Mouse (Mus musculus) NIH3T3 (cell line): Measurements from ENCODE around the gene Nos3.

Experiments used
- DNase-seq: peaks from one replicate; pipeline ENCODE4 v3.0.0-alpha.2; 2012; ENCODE audit warnings: low read depth

Nos3 gene

DNA sequence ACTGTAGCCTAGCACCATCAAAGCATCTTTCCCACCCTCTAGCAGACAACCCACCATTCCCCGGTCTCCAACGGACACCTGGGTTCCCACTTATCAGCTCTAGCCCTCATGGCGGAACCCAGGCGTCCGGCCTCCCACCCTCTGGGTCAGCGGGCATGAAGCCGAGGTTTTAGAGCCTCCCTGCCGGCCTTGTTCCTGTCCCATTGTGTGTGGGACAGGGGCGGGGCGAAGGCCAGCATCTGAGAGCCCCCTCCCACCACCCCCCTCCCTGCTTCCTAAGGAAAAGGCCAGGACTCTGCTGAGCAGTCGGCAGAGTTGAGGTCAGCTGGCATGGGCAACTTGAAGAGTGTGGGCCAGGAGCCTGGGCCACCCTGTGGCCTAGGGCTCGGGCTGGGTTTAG, at the start of gene Nos3:
Gene Nos3 (plus strand): TSS at position 303 of the 400 bp plus-strand sequence.
- DNase-seq = no peak

DNA sequence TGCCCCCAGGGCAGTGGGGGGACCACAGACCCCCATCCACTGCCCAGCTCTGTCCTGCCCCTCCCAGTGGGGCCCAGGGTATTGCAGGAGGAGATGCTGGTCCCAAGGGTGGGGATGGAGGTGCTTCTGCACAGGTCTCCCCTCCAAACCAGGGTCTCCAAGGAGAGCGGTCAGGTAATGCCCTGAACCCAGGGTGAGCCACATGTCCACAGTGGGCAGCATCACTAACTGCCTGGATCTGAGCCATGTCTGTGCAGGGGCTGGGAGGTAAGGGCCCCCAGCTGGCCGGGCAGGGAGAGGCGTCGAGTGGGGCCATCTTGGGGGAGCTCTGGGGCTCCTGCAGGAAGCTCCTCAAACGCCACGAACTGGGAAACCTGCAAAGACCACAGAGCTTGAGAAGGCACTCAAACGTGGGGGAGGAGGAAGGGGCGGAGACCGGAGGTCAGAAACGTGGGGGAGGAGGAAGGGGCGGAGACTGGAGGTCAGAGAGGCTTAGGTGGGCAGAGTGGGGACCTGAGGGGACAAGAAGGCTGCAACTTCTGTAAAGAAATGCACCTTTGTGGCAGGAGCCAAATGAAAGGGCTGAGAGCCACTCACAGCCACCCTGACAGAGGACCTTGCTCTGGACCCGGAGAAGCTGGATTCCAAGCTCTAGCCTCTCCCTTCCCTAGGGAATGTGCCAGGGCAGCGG, 44.7 kb upstream of the Nos3 start:
- peak; percentile 74 for DNase-seq

DNA sequence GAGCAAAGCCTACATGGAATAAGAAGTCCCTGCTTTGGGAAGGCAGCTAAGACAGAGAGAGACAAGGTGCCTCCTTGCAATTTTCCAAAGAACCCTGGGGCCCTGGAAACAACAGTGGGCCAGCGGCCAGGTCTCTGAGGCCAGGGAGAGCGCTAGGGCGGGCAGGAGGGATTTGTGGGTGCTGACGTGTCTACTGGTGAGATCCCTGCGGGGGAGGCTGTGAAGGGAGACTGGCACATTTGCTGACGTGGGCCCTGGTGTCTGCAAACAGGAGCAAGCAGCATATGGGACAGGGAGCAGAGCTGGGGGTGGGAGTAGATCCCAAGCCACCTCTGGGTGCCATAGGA, 44.2 kb upstream of the Nos3 start:
- peak; percentile 92 for DNase-seq

DNA sequence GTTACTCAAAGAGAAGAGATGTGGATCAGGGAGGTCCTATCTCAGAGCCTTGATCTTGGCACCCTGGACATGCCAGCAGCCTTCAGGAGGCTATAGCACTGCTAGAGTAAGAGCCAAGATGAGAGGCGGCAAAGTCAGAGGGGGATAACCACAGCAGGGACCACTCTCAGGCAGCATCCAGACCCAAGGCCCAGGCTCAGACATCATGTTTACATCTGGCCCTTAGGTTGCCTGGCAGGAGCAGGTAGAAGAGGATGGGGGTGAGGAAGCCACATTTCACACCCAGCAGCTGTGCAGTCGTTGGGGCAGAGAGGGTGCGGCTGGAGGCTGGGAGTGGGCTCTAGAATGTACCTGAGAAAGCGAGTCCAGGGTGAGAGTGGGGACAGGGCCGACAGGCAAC, 43.7 kb upstream of the Nos3 start:
- DNase-seq = no peak

DNA sequence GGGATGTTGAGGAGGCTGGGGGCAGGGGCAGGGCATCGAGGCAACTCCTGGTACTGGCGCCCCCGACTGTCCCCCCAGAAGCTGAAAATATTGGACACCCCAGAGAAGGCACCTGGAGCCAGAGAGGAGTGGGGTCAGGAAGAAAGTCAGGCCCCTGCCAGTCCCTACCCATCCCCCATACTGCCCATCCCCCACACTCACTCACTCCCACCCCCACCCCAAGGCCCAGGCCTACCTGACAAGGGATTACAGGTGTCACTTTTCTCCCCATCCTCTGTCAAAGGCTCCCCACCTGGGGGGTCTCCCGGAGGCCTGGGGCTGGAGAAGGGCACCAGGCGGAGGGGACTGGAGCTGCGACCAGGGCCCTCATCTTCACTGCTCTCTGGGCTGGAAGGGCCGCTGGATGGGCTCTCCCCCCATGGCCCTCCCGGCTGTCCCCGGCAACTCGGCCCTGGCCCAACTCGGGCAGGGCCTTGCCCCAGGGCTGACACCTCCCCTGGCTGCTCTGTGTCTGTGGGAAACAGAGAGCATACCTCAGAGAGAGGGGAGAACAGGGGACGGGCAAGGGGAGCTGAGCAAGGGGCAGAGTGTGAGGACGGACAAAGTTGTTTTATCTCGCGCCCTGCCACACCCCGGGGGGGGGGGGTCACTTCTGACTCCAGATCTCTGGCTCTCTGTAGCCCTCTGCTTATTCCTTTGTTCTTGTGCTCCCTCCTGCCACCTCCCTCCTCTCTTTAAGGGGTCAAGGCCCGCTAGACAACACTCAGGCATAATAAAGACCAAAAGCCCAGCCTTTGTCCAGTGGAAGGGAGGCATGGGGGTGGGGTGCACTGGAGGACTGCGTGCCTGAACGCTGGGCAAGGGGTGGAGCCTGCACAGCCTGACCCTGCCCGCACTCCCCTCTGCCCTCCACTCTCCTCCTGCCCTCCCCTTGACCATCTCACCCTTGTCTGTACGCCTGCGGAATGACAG, 42.6 kb upstream of the Nos3 start:
- DNase-seq = no peak

DNA sequence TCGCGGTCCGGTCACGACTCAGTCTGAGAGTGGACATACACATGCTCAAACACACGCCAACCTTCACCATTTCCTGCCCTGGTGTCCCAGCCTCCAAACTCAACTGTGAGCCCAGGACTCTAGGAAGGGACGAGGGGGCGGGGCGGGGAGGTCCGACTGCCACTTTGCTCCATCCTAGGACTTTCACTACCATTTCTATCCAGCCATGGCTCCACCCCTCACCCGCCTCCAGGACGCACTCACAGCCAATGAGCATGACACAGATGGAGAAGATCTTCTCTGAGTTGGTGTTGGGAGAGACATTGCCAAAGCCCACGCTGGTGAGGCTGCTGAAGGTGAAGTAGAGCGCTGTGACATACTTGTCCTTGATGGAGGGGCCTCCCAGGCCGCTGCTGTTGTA, 39.4 kb upstream of the Nos3 start:
- DNase-seq = no peak

DNA sequence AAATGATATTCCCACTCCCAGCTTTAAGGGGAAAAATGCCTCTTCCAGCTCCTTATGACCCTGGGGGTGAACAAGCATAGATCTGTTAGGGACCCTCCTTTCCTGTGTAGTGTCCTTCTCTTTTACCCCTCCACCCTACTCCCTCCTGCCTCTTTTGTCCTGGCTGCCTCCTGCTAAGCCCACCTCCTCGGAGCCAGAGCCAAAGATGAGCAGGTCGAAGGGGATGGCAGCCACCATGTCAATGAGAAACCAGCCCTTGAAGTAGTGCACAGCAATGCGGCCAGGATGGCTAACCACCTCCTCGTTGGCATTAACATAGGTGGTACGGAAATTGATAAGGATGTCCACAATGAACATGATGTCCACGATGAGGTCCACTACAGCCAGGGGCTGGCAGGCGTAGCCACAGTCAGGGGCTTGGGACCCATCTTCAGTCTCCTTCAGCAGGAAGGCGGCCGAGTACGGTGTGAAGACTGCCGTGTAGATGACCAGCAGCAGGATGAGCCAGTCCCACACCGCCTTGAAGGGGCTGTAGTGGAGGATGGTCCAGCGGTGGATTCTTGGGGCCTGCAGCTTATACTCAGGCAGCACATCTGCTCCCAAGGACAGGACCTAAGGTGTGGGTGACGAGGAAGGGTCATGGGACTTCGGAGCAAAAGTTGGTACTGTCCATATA, 38.3 kb upstream of the Nos3 start:
- no peak for DNase-seq

DNA sequence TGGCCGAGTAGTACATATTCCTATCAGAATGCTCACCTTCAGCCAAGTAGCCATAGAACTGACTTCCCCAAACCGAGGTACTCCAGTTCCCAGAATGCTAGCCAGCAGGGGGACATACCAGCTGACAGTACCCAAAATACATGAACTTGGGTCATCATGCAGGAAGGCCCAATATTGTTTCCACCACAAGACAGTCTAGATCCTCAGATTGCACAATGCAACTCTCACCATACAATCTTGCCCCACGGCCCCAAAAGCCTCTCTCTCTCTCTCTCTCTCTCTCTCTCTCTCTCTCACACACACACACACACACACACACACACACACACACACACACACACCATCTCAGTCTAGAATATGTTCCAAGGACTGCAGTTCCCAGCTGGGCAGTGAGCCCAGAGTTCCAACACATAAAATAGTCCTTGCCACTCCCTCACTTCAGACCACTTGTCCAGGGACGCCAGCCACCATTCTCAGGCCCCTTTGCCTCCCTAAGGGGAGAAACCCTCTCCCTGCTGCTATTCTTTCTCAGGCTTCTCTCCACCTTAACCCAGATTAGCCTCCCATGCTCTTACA, 37.7 kb upstream of the Nos3 start:
- peak; percentile 71 for DNase-seq

DNA sequence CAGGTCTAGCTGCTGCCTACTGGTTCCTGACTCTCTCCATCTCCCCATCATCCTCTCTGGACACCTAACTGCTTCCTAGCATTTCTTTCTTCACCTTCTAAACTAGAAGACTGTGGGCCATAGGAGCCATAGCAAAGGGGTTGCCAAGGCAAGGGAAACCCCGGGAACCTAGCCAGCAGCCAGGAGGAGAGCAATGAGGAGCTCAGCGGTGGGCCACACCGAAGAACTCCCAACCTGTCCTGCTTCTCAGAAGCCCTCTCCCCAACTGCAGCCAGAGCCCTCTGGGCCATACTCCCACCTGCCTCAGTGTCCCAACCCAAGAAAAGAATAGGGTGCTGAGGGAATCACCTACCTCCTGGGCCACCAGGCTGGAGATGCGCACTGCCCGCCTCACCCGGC, 35.8 kb upstream of the Nos3 start:
- DNase-seq = peak; percentile 37

DNA sequence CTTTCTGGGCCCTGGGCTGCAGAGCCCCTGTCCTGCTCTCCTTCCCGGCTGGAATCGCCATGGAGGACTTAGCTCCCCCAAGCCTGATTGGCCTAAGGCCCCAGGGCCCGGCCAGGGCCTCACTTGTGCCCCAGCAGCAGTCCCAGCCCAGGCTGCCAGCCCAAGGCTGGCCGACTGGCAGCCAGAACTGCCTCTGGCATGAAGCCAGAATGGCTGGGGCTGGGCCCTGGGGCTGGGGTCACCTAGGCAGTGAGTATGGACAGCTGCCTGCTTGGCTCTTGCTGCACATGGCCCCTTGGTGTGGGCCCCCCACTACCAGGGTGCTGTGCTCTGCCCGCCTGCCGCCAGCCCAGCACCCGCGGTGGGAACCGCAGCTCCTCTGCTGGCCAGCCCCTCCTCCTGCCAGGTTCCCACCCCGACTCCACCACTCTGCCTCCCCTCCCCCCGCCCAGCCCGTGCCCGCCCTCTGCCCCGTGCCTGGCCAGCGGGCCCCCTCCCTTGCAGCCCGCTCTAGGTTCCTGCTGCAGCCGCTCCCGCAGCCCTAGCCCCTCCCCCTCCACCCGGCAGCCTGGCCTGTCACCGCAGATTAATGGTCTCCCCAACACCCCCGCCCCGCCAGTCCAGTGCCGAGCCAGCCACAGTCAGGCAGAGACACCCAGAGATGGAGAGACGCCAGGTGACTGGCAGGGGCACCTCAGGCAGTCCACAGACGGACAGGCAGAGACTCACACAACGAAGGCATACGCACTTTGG, 35.2 kb upstream of the Nos3 start:
- DNase-seq = peak; percentile 32

DNA sequence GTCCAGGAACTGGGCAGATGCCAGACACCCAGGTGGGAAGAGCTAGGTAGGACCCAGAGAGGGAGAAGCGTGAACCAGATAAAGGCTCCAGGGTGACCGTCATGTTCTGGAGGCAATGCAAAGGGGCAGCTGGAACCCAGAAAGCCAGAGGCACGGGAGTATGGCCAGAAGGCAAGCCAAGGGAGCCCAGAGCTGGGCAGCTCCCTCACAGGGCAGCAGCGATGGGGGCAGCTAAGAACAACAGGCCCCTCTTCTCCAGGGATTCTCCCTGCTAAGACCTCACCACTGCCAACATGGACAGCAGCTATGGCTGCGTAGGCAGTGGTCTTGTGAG, 34.7 kb upstream of the Nos3 start:
- no peak for DNase-seq

DNA sequence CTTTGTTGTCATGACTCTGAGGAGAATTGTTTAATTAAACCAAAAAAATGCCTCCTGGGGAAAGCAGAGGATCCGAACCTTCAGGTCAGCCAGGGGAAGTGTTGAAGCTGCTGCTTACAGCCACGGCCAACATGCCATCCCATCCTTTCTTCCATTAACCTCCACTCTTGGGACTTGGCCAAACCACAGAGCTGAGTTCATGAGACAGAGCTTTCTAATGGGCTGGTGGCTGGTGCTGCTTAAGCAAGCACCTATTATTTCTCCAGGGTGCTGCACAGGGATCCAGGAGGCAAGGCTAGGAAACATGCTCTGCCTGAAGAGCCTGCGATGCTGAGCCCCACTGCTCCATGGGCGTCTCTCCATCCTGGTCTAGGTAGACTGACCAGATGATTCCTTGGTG, 32.2 kb upstream of the Nos3 start:
- DNase-seq = peak; percentile 89

DNA sequence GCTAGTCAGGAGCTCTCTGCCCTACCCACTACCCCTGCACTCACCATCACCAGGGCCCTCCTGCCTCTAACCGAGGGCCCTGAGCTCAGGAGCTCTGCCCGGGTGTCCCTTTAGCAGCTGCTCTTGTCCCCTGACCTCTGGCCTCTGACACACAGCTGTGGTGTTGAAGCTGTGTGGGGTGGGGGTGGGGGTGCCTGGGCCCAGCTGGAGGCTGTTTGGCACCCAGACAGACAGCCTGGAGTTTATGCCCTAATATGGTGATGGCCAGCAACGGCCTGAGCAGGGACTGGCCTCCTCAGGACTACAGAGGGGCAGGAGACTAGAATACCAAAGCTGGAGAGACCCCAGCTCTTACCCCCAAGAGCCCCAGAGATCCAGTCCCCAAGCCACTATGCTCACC, 29.9 kb upstream of the Nos3 start:
- DNase-seq = peak; percentile 78

DNA sequence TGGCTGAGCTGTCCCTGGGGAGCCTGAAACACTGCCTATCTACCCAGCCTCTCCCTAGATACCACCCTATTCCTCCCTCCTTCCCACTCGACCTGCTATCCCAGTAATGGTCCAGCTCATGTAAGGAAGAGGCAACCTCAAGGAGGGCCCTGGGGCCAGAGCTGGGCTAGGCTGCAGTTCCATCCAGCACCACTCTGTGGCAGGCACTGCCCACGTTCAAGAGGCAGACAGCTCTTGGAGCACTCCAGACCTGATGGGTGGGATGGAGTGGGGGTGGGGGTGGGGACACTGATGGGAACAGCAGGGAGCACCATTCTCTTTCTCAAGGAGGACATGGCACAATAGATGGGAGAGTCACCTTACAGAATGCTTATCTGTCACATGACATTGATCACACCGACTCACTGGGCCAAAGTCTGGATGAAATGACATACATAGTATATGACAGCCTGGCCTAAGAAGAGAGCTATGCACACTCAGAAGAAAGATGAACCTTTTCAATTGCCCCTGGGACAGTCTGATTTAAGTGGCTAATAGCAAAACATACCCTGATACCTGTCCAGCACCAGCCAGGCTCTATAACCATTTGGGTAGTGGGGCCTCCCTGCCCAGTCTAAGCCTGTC, 28.6 kb upstream of the Nos3 start:
- peak; percentile 81 for DNase-seq

DNA sequence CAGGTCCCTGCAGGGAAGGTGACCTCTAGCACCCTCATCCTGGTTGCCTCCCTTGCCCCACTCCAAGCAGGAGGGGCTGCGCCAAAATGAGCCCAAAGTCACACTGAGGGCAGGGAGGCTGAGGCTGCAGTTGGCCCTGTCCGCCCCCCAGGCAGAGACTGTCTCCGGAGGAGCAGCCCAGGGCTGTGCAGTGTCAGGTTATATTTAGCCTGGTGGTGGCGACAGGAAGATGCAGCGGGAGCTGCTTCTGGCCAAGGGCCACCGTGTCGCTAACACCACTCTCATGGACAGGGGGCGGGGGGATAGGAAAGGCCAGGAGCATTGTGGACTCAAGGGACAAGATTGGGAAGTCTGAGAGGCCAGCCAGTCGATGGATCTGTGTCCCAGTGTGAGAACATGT, 27.2 kb upstream of the Nos3 start:
- peak; percentile 34 for DNase-seq

DNA sequence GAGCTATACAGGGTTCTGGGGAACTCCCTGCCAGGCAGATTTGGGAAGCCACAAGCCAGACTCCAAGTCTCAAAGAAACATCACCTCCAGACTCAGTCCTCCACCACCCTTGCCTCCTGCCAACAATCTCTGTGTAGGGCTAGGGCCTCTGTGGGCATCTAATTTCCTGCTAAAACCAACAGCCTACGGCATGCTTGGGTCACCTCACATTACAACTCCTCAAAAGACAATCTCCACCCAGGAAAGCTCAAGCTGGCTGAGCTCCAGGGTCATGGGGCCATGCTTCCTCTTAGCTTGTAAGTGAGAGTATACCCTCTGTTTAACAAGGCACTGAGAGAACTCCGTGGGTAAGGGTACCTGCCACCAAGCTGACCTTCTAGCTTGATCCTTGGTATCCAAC, 26.8 kb upstream of the Nos3 start:
- DNase-seq = no peak

DNA sequence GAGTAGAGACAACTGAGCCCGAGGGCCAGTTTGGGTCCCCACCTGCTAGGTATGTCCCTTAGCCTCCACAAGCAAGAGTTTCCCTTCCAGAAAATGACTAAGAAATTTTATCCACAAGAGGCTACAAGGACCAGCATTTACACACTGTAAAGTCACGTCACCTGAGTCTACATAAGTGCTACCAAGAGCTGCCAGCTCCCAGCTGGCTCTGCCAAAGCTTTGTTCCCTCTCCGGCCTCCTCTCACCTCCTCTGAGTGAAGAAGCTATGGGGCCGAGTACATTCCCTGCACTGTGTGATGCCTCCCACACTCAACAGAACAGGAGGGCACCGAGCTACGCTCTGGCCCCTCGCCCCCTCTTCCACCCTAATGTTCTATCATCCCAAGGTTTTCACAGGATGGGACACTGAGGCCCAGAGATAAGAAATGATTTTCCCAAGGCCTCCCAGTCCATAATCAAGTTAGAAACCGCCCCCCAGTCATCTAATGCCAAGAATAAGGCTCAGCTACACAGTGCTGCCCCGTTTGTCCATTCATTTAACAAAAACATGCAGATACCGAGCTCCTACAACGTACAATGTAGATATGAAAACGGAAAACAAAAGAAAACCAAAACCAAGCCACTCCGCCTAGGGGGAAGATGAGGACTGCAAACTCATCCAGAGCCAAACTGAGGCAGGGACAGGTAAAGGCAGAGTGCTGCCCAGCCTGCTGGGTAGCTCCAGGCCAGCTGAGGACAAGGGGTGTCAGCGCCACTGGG, 22.2 kb upstream of the Nos3 start:
- no peak for DNase-seq

DNA sequence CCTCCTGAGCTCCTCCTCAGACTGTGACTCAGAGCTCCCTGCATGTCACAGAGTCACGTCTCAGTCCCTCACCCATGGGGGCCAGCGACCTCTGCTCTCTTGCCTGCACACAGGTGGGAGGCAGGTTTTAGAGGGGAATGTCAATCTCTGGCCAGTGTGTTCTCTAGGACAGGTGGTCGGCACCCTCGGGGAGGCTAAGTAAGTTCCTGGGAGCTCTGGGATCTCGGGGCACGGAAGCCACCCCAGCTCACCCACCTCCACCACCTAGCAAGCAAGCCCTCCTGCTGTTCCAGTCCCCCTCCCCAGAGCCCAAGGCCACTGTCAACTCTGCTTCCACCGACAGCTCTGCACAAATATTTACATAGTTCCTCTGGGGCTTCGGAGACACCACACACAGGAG, 21.6 kb upstream of the Nos3 start:
- DNase-seq = no peak

DNA sequence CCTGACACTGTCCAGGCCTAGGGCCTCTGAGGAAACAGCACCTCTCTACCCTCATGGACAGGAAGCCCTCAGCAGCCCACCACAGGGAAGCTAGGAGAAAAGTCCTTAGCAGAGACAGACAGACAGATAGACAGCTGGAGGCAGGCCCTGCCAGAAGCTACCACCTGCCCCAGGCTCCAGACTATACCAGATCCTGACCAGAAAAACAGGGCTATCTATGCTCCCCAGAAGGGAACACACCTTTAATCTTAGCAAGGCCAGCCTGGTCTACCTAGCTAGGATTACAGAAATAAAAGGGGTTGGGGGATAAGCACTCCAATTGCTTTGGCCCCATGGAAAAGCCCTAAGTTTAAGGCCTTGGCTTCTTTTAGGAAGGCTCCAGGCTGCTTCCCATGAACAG, 21.2 kb upstream of the Nos3 start:
- no peak for DNase-seq

DNA sequence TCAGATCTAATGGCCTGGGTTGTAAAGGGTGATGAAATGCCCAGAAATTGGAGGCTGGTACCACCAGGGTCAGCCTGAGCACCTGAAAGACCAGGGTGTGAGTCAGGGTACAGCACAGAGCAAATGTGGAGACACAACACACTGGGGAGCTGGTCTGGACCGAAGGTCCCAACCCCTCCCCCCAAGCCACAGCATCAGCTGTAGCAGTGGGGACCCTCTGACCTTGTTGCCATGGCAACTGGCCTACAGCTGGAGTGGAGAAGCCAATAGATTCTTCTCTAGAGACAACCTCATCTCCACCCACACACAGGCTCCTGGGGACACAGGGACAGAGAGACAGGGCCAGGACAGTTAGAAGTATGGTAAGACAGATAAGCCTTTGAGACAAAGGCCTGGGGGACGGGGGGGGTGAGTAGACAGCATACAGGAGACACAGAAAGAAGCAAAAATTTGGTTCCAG, 20.6 kb upstream of the Nos3 start:
- no peak for DNase-seq
